Mouse (Mus musculus) megakaryocyte, embryonic 14.5 days (primary cell): ENCODE measurements around the gene Lenep. TPM values are rescaled to one million over a fixed set of nuclear protein-coding genes. Genes with fewer than 3 reads are reported as not detected.

Experiments used
- H3K27me3 ChIP-seq: replicated peaks from 2 replicates; pipeline ENCODE3; 2012; ENCODE audit warnings: inconsistent platforms
- H3K36me3 ChIP-seq: replicated peaks from 2 replicates; pipeline ENCODE3; 2012; ENCODE audit warnings: low read length, inconsistent platforms, mixed read lengths
- H3K4me1 ChIP-seq: 2 replicates; pipeline ENCODE4 v1.6.1; 2012; ENCODE audit warnings: inconsistent platforms
- H3K4me3 ChIP-seq: replicated peaks from 2 replicates; pipeline ENCODE3; 2012; ENCODE audit warnings: moderate library complexity, mild to moderate bottlenecking, inconsistent platforms
- H3K9me3 ChIP-seq: 2 replicates; pipeline ENCODE4 v1.6.1; 2012; ENCODE audit warnings: inconsistent platforms
- FLI1 ChIP-seq: IDR thresholded peaks from 2 replicates; pipeline ENCODE4 v1.6.1; 2012; ENCODE audit warnings: low read length, inconsistent platforms, mixed read lengths
- GATA1 ChIP-seq: IDR thresholded peaks from 3 replicates; pipeline ENCODE4 v1.6.1; 2012; ENCODE audit warnings: mixed read lengths, low read length, inconsistent platforms, borderline replicate concordance
- polyA plus RNA-seq: library from polyadenylated mRNA; stranded (reverse); fragments of >175 nt; gene quantifications from 2 replicates; pipeline ENCODE4 v1.2.3, GENCODE M21; 2012; ENCODE audit warnings: low replicate concordance; ENCODE audit not compliant: insufficient read depth

Gene Lenep
- polyA plus RNA-seq, 1 experiment: 0.31 TPM

DNA sequence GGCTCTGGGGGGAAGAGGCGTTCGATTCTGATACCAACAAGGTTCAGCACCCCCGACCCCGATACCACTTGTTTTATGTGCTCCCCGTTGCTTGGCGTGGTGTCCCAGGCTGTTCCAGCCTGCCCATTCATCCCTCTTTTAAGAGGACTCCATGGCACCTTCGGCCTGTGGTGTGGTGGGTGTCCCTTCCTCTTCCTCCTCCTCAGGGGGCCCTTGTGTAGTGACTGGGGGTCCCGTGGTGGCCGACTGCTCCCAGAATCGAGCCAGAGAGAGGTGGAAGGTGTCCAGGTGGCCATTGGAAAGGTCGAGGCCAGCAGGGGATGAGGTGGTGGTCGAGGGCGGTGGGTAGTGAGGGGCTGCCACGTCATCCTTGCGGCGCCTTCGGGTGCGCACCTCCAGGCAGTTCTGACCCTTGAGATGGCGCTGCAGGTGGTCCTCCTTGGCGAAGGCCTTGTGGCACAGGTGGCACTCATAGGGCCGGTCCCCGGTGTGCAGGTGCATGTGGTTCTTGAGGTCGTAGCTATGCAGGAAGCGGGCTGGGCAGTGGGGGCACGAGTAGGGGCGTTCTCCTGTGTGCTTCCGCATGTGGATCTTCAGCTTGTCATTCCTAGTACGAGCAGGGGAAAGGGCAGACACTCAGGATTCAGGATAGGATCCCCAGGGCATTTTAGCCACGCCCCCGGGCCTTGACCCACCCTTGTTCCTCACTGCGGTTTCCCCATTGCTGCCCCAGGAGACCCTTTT, 23.0 kb downstream of the Lenep start:
- TF ChIP-seq FLI1 (no peak), GATA1 (no peak)
- H3K27me3 ChIP-seq: peaks cover 16% of the 10 kb centered on the region
- no peak overlapping the region for H3K4me3 ChIP-seq
- H3K9me3 ChIP-seq: no peaks in the 10 kb centered on the region
- H3K4me1 ChIP-seq: peaks cover 31% of the 10 kb centered on the region
- peaks cover 83% of the 10 kb centered on the region for H3K36me3 ChIP-seq

DNA sequence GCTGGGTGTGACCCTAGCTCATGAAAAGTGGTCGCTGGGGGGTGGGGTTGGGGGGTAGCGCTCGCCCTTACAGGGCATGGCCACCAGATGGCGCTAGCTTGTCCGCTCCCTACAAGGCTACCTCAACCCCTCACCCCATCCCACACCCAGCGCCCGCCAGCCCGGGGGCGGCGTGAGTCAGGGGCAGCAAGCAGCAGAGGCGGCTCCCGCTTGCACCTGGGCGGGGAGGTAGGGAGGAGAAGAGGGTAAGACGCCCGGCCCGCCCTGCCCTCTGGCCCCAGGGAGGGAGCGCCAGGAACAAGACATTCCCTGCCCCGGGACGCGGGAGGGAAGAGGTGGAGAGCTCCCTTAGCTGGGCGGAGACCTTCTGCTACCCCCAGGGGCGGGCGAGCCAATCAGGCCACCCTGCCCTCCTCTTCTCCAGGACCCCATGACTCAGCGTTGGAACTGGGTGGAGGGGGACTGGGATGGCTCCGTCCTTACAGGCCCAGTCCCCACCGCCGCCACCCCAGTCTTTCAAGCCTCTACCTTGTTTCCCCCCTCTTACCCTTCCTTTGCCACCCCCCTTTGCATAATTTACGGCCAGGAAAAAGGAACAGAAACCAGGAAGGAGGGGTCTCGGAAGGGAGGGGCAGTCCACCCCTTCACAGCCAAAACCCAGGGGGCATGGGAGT, 24.1 kb downstream of the Lenep start:
- Histone ChIP-seq H3K36me3 (peaks cover 72% of the 10 kb centered on the region), H3K4me3 (peak overlapping the region; percentile 18), H3K27me3 (peaks cover 17% of the 10 kb centered on the region), H3K4me1 (peaks cover 30% of the 10 kb centered on the region), H3K9me3 (no peaks in the 10 kb centered on the region)
- TF ChIP-seq FLI1 (no peak), GATA1 (no peak)

GRCm38 (mm10) chr3:89377831-89378230, 24.8 kb downstream of the Lenep start:
- Histone ChIP-seq H3K9me3 (no peaks in the 10 kb centered on the region), H3K27me3 (peaks cover 23% of the 10 kb centered on the region), H3K4me3 (no peak overlapping the region), H3K36me3 (peaks cover 65% of the 10 kb centered on the region), H3K4me1 (peaks cover 32% of the 10 kb centered on the region)
- no peak for TF ChIP-seq FLI1
- TF ChIP-seq GATA1: no peak

DNA sequence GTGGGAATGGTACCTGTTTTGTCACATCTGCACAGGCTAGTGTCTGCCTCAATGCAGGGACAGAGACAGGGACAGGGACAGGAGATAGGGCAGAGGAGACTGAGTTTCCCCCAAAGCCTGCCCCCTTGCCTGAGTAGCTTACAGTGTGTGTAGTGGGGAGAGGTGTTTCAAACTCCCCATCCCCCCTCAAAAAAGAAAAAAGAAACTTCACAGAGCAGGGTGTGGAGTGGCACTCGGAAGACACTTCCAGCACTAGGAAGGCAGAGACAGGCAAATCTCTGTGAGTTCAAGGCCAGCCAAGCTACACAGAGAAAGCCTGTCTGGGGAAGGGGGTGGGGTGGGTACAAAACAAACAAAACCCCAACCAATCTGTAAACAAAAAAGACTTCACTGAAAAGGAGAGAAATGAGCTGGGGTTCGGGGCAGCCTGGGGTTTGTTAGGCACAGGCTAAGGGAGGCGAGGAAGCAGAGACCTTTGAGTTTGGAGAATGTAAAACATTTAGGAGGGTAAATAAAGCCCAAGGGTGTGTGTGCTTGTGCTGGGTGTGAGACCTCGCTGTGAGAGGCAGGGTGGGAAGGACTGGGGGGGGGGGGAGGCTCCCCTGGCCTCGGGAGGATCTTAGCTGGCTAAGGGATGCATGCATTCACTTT, 28.9 kb downstream of the Lenep start:
- peaks cover 47% of the 10 kb centered on the region for H3K27me3 ChIP-seq

DNA sequence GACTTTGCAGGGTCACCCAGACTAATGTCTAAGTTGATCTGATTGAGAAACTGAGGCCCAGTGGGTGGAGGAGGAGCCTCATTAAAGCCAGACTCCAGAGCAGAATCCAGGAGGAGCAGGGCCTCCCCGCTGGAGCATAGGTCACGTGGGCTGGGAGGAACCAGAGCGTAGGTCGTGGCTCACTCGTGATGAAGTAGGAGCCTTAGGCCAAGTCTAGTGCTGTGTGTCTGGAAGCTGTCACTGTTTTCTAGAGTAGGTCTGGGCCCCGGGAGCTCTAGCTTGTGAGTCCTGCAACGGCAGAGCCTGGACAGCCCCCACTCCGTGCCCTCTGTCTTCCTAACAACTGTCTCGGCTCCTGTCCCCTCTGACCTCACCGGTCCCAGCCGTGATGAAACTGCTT, 35.3 kb downstream of the Lenep start:
- H3K27me3 ChIP-seq: peaks cover 79% of the 10 kb centered on the region
- peaks cover 4% of the 10 kb centered on the region for H3K9me3 ChIP-seq
- H3K4me1 ChIP-seq: no peaks in the 10 kb centered on the region; the same call in 1 of the 2 replicates
- TF ChIP-seq FLI1 (no peak), GATA1 (no peak)
- no peak overlapping the region for H3K4me3 ChIP-seq
- H3K36me3 ChIP-seq: no peaks in the 10 kb centered on the region

More for the DNA sequence above, 28.9 kb downstream of the Lenep start:
- peaks cover 21% of the 10 kb centered on the region for H3K4me1 ChIP-seq
- H3K9me3 ChIP-seq: peaks cover 7% of the 10 kb centered on the region
- H3K36me3 ChIP-seq: peaks cover 25% of the 10 kb centered on the region
- no peak overlapping the region for H3K4me3 ChIP-seq
- no peak for TF ChIP-seq FLI1
- no peak for TF ChIP-seq GATA1

DNA sequence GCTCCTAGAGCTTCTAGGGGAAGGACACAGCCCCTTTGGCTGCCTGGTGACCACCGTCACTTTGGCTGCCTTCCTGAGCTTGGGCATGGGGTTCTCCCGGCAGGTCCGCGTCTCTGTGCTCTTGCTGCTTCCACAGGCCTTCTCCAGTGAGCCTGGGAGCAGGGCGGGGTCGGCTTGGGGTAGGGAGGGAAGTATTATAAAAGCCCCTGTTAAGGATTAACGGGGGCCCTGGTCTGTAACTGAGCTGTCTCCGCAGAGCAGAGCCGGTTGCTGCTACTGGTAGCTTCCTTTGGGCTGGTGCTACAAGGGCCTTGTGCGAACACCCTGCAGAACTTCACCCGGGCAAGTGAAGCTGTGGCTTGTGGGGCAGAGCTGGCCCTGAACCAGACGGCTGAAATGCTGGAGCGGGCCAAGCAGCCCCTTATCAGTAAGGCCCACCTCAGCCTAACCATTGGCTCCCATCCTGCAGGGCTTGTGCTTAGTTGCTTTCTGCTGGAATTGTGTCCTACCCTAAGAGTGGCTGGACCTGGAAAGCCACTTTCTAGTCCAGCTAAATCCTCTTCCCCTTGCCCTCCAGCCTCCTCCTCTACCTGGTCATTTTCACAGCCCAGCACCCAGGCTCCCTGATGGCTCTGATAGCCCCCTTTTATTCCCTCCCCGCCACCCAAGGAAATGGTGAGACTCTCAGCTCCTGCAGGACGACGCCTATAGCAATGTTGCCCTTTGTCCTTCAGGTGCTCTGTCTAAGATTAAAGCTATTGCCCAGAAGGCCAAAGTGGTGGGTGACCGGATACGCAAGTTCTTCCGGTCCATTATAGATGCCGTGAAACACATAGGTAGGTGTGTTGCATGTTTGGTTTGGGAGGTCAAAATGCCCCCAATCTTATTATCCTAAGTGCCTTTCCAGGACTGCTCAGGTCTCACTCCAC, 36.8 kb downstream of the Lenep start:
- Histone ChIP-seq H3K9me3 (no peaks in the 10 kb centered on the region), H3K36me3 (no peaks in the 10 kb centered on the region), H3K4me1 (no peaks in the 10 kb centered on the region; the same call in 1 of the 2 replicates), H3K4me3 (no peak overlapping the region), H3K27me3 (peaks cover 85% of the 10 kb centered on the region)
- TF ChIP-seq FLI1 (no peak), GATA1 (no peak)

GRCm38 (mm10) chr3:89365153-89365485, 37.5 kb downstream of the Lenep start, which contains the start of gene Dcst1:
Gene Dcst1 (minus strand): TSS chr3:89365253.
- H3K4me3 ChIP-seq: no peak within 1 kb of the TSS
- H3K9me3 ChIP-seq: no peaks in the 10 kb centered on the region
- TF ChIP-seq FLI1 (no peak), GATA1 (no peak)
- peaks cover 85% of the 10 kb centered on the region for H3K27me3 ChIP-seq
- H3K4me1 ChIP-seq: no peaks in the 10 kb centered on the region
- no peaks in the 10 kb centered on the region for H3K36me3 ChIP-seq

GRCm38 (mm10) chr3:89364631-89365030, 38.0 kb downstream of the Lenep start:
- Histone ChIP-seq H3K36me3 (no peaks in the 10 kb centered on the region), H3K4me1 (peaks cover 5% of the 10 kb centered on the region), H3K27me3 (peaks cover 89% of the 10 kb centered on the region), H3K9me3 (no peaks in the 10 kb centered on the region), H3K4me3 (no peak overlapping the region)
- TF ChIP-seq GATA1: no peak
- no peak for TF ChIP-seq FLI1

- no peaks in the 10 kb centered on the region for H3K36me3 ChIP-seq
- H3K4me1 ChIP-seq: peaks cover 9% of the 10 kb centered on the region
- TF ChIP-seq GATA1 (no peak), FLI1 (no peak)
- H3K9me3 ChIP-seq: no peaks in the 10 kb centered on the region
- no peak within 1 kb of the TSS for H3K4me3 ChIP-seq
- H3K27me3 ChIP-seq: peaks cover 90% of the 10 kb centered on the region
These were observed 40.9 kb downstream of the Lenep start, which contains the start of gene Dcst2 for GRCm38 (mm10) chr3:89361675-89362074. Gene Dcst2 (plus strand): TSS chr3:89361975.
